Mouse (Mus musculus) layer of hippocampus, adult 6 months (tissue): ENCODE measurements around the gene Igfbp1. TPM values are rescaled to one million over a fixed set of nuclear protein-coding genes. Genes with fewer than 3 reads are reported as not detected.

ENCODE experiments used
- long read RNA-seq, 2 experiments: library from polyadenylated mRNA; unstranded; transcript quantifications; one replicate each; pipeline ENCODE4 v2.0.0; 2019 to 2020
- polyA plus RNA-seq: library from polyadenylated mRNA; unstranded; fragments of <200 nt; fragmentation: Nextera tagmentation; gene quantifications from 2 replicates; pipeline ENCODE4 v1.2.3, GENCODE M21; 2021

Igfbp1 gene
- not detected in 2 replicates for polyA plus RNA-seq
- long read RNA-seq, experiment 1: 0 reads
- long read RNA-seq, experiment 2: 0 reads

GRCm38 (mm10) chr11:7197491-7197941, at the start of gene Igfbp1:
TSS of gene Igfbp1 (plus strand) at chr11:7197782.

DNA sequence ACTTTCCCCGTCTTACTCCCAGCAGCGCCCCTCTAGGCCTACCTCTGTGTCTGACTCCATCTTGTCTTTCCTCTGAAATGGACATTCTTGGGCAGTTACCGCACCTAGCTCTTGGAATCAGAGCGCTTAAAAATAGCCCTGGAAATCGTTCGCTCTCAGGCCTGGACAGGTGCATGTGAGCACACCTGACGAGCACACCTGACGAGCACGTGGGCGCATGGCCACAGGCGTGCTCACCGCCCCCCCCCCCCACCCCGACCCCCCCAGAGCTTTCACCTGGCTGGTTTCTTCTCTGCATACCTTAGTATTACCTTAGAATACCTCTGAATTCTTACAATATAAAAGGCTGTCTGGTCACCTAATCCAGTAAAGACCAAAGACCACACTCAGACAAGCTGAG, 9.1 kb upstream of the Igfbp1 start, which contains the start of gene Gm11985:
TSS of gene Gm11985 (minus strand) at position 101 of the 400 bp plus-strand sequence.

GRCm38 (mm10) chr11:7213501-7214341, 16.1 kb downstream of the Igfbp1 start, which contains the start of gene Igfbp3:
TSS of gene Igfbp3 (minus strand) at chr11:7213923.

Other genes with a start within 250 kb of the Igfbp1 start
- gene Adcy1, start 134.3 kb upstream of the Igfbp1 start, polyA plus RNA-seq: 21.7 and 21.8 TPM in 2 replicates
- gene Gm11985, start 9.2 kb upstream of the Igfbp1 start, polyA plus RNA-seq: not detected in 2 replicates
- 12.0 and 12.3 TPM in 2 replicates for gene Igfbp3, start 16.1 kb downstream of the Igfbp1 start, polyA plus RNA-seq